Mouse (Mus musculus): ENCODE results near the gene Kcnj14.

- TF ChIP-seq POLR2A (IDR thresholded peaks at IDR 0.05; ENCODE audit: insufficient read length, low read depth): no peak
- no peak for TF ChIP-seq REST (IDR thresholded peaks at IDR 0.05; ENCODE audit: insufficient read depth, insufficient read length)
- no peak for TF ChIP-seq POLR2AphosphoS2 (IDR thresholded peaks at IDR 0.05; ENCODE audit: insufficient read length, low read depth)
- no peak for TF ChIP-seq MYOD1 (IDR thresholded peaks at IDR 0.05; ENCODE audit: control insufficient read depth in 1 of 3, insufficient read length in 2 of 3, low read depth in 2 of 3)
- TF ChIP-seq TCF12 (IDR thresholded peaks at IDR 0.05; ENCODE audit: insufficient read depth, poor library complexity, severe bottlenecking): no peak
- no peak for TF ChIP-seq E2F4 (IDR thresholded peaks at IDR 0.05; ENCODE audit: insufficient read depth)
- no peak for TF ChIP-seq USF1 (IDR thresholded peaks at IDR 0.05; ENCODE audit: low read depth)
- TF ChIP-seq MAX (IDR thresholded peaks at IDR 0.05; ENCODE audit: low read depth): no peak
Observed at GRCm38 (mm10) chr7:45783511-45784091, 41.0 kb downstream of the Kcnj14 start, which contains the start of gene Lmtk3.
